Mouse (Mus musculus): ENCODE measurements around the gene Ncapg2.

Gene Ncapg2

DNA sequence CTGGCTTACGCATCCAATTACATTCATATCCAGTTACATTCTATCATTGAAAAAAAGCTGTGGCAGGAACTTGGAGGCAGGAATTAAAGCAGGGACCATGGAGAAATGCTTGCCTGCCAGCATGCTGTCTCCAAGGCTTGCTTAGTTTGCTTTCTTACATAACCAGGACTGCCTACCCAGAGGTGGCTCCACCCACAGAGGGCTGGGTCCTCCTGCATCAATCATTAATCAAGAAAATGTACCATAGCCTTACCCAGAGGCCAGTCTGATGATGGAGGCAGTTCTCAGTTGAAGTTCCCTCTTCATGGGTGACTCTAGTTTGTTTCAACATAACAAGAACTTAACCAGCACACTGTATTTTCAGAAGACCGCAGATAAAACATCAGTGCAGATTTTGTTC lies 44.3 kb downstream of the Ncapg2 start:
- DNase-seq: no peak

DNA sequence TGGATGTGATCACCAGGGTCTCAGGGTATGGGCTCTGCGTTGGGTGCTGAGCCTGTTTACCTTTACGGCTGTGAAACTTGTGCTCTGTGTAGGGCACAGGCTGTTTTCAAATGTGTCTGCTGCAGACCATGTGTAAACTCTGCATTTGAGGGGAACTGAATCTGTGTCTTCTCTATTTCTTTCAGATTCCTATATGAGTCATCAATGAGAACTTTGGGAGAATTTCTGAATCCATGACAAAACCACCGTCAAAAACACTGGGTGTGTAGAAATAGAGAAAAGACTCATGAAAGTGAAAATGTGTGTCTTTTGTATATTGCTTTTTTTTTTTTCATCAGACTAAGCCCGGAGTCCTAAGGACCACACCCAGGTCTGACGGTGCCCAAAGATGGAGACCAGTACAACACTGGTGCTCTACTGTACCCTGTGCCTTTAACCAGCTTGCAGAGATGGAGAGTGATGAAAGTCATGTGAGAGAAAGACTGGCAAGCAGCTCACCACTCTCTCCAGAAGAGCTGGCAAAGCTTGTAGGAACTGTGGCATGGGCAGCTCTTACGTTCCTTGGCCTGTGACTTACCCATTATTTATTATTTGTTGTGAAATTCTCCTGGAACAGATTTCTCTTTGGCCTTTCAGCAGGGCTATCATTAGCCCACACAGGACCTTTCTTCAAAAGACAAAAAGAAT lies 55.3 kb downstream of the Ncapg2 start:
- DNase-seq: no peak

DNA sequence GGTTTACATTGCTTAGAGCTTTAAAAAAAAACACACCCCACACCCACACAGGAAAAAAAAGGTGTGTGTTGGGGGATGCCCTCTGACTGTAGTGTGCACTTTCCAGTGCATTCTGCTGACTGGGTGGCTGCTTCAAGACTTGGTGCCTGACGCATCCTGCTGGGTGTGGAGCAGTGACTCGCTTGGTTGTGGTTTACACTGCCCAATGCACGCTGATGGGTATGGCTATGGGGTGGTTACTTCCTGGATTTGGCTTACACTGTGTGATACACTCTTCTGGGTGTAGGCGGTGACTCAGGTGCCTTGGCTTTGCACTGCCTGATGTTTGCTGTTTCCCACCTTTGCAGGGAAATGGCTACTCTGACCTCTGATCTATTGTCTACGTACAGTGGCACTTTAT lies 61.8 kb downstream of the Ncapg2 start:
- no peak for DNase-seq

DNA sequence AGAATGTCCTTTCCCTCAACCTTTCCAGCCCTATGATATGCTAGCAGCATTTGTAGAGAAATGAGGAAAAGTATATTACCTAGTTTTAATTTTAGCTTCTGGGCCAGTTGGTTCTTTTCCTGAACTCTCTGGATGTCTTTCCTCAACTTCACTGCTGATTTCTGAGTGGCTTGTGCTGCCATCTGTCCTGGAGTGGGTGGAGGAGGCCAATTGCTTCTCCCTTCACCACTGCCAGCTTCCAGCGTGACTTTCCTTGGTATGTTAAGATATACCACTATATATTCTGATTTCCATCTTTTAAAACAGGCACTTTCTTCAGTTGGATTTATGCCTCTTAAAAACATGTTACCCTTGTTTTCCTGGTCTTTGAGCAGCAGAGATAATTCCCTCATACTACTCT lies 63.1 kb downstream of the Ncapg2 start:
- no peak for DNase-seq

DNA sequence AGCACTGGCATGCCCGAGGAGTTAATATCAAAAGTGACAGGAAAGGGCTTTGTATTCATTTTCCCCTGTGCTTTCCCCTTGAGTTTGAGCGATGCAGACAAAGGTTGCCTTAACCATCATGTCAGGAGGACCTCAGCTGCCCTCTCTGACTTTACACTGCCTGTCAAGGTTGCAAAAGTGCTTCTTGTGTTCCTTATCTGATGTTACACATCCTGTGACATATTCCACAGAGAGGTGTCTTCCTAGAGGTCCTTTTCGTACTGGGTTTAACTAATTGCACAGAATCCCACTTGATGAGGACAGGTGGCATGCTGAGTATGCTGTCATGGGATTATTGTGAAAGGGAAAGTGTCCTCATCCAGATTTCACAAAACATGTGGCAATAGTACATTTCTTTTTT lies 63.9 kb downstream of the Ncapg2 start:
- no peak for DNase-seq

DNA sequence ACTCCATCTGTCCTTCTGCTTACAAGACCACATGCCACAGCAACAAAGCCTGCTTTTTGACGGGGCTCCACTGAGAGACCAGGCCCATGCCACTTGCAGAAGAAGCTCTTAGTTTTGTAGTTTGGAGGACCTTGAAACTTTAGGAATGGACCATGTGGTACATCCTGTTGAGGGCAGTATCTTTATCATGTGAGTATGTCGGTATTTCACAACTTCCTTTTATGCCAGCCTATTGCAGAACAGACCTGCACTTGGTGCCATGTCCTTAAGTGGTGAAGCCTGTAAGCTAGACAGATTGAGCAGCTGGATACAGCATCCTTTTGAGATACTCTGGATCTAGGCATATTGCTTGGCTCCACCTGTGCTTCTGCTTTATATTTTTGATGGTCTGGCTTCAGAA lies 68.1 kb downstream of the Ncapg2 start:
- no peak for DNase-seq

DNA sequence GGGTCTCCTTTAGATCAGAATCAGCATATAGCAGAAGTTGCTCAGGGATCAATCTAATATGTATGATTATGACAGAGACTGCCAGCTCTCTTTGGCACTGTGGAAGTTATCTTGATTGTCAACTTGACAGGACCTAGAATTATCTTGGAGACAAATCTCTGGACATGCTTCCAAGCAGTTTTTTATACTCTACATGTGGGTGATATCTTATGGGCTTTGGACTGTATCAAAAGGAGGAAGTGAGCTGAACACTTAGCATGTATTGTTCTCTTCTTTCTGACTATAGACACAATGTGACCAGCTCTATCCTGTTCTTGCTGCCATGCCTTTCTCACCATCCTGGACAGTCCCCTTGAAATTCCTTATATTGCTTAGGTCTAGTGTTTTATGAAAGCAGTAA lies 68.6 kb downstream of the Ncapg2 start:
- DNase-seq: no peak

DNA sequence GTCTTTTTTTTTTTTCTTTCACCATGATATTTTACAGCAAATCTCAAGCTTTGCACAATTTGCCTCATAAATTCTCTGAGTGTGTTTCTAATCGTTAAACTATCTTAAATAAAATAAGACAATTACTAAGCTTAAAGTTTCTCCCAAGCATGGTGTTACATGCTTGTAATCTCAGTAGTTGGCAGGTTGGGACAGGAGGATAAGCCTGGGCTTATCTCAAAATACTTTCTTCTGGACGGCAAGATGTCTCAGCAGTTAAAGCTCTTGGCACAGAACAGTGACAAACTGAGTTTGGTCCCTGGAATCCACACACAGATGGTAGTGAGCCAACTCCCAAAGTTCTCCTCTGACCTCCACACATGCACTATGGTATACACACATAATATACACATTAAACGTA lies 69.5 kb downstream of the Ncapg2 start:
- no peak for DNase-seq

DNA sequence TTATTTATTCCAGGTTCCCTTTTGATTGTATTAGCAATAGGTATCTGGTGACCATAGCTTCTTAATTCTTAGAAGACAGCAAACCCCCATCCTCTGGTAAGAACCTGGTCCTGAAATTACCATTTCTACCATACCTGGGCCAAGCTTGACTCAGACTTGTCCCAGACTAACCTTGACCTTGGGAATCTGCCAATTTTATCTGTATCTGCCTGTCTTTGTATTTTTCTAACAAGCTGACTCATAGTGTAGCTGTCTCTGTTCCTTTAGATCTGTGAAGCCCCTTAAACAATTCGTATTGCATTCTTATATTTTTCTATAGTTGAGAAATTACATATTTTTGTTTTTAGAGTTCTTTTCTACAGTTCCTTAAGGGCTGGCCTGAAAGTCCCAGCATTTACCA lies 73.6 kb downstream of the Ncapg2 start:
- DNase-seq: no peak

DNA sequence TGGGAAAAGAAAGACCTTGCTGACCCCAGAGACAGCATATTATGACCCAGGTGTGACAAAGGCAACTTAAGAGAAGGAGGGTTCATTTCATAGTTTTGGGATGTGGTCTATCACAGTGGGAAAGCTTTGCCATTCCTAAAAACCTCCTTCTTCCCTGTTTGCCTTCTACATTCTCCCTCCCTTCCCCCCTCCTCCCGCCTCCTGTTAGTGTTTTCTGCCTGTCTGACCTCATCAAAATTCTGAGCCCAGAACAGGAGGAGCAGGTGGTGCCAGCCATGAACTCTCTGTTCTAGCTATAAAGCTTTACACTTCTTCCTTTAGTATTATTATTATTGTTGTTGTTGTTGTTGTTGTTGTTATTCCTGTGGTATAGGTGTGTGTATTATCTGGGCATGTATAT lies 76.7 kb downstream of the Ncapg2 start:
- DNase-seq: peak; percentile 48

DNA sequence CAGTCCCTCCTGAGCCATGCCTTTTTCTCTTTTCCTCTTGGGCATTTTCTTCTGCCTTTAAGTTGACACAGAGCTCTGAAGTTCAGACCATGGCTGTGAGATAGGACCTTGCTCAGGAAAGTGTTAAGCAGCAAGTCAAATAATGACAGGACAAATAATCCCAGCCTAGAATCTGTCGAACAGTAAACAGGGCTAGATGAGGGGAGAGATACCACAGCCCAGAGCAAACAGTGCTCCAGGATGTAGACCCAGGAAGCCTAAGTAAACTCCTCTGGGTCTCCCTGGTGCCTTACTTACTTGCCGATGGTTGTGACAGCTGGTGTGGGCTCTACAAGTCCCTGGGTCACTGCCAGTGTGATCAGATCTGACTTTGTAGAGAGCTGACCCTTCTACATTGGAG lies 78.4 kb downstream of the Ncapg2 start:
- no peak for DNase-seq

DNA sequence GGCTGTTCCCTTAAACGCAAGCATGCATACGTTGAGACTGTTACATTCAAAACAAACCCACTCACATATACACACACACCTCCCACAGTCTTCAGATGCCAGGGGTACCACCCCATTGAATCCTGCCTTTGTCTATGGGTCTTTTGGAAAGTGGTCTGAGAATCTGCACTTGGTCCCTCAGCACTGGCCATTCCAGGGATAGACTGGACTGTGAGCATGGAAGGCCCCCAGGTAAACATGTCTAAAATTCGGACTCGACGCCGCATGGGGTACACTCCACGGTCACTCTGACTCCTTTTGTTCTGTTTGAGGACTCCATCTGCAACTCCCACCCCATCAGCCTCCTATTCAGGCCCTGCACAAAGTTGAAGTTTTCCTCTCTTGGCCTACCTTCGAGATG lies 79.8 kb downstream of the Ncapg2 start:
- DNase-seq: no peak

DNA sequence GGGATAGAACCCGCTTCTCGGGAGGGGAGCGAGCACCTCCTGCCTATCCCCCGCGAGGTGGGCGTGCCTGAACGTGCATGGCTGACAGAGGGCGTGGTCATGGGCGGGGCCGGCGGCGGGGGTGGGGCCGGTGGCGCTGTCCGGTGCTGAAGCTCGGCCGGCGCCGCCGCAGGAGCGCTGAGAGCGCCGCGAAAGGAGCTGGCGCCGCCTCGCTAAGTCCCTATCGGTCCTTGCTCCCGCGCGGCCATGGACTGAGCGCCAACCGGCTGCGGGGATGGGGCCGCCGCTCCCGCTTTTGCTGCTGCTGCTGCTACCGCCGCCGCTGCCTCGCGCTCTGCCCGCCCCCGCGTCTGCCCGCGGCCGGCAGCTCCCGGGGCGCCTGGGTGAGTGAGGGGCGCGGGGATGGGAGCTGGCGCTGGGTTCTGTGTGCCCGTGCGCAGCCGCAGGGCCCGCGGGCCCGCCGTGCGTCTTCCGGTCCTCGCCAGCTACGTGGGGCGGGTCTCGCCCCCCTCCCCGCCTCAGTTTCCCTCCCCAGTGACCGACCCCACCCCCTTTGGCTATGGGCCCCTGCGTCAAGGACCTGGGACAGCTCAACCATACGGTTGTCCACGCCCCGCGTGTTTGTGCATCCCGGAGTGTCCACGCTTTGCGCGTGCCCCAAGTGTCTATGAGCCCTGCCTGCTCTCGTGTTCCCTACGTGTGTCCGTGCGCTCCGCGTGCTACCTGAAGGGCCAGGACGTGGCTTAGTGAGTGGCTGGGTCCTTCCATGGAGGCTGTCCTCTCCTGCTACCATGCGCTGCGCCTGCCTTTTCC lies 80.6 kb downstream of the Ncapg2 start, which contains the start of gene Ptprn2:
Ptprn2 (plus strand) TSS at position 130 of the 813 bp plus-strand sequence.
- peak; percentile 89 for DNase-seq

DNA sequence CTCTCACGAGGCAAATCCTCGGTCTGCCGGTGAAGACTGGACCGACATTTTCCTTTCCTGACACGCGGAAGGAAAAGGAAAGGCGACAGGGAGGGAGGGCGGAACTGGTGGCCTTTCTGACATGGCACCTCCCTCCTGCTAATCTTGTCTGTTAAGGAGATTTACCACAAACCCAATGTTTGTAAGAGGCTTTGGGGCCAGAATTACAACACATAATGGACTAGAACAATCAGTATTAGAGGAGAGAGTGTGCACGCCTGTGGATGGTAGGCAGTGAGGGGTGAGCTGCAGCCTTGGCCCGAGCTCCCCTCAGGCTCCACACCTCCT lies 81.2 kb downstream of the Ncapg2 start:
- DNase-seq: peak; percentile 79

DNA sequence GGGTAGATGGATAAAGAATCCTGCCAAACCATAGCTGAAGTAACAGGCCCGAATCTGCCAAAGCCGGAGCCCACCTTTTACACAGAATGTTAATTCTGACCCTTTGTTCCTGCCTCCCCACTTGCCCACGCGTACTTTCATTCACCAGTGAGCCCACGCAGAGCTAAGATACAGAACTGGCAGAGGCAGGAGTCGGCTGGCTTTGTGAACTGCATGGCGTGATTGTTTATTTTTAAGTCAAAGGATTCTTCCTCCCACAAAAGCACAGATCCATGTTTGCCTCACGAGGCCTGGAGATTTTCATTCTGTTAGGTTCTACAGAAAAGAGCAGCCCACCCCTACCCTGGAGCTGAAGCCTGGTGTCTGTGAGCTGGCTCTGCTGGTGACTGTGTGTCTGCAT lies 83.6 kb downstream of the Ncapg2 start:
- no peak for DNase-seq

DNA sequence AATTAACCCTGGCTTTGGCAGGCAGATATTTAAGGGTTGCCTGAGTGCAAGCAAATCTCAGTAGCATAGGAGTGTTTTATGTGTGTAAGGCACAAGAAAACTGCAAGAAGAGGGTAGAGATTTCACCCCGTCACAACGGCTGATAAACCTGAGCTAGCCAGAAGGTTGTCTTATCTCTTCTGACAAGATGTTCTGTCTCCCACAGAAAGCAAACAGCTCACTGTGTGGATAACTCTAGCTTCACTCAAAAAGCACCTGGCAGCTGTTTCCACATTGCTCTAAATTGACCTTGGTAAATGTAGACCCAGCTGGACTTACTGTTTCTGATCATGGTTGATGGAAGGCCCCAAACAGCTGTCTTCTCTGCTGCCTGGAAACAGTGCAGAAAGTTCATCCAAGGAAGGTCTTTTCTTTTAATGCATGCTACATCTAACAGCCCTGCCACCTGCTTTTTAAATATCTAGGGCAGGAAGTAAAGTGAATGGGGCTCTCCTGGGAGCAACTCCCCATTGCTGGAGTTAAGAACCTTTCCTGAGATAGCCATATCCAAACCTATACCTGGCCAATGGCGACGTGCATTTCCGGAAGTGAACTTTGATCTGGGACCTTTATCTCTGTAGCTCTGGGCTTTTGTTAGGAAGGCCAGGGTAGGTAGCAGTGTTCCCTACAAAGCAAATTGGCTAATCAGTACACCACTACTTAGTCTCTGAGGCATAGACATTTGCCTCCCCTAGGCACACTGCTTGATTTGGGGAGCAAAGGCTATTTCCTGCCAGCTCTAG lies 85.6 kb downstream of the Ncapg2 start:
- DNase-seq: no peak

DNA sequence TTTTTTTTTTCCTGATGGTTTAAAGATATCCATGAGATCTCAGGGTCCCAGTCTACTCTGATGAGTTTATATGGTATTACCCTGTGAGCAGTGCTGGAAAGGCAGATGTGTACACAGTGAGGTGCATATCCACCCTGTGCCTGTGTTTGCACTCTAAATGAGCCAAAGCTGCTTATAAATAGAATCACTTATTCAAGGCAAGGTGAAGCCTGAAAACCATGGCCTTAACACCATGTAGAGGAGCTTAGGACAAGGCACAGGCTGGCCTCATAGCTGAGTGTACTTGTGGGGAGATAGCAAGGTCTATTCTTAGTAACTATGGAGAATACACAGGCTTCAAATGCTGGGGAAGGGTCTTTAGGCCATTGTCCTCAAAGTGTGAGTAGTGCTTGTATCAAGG lies 93.5 kb downstream of the Ncapg2 start:
- DNase-seq: no peak

DNA sequence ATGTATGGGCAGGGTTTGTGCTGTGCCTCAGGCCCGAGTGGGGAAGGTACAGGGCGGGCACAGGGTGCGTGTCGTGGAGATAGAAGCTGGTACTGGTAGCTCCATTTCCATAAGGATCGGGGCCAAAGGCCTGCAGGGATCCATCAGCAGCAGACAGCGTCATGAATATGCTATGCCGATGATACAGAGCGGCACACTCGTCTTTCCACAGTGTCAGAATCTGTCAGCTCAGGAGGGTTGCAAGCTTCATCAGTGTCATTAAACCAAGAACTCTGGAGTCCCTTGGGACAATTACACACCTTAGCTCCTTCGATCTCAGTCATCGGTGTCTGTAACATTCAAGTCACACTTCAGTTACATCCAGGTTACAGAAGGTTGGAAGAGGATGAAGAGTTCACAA lies 95.5 kb downstream of the Ncapg2 start:
- no peak for DNase-seq

DNA sequence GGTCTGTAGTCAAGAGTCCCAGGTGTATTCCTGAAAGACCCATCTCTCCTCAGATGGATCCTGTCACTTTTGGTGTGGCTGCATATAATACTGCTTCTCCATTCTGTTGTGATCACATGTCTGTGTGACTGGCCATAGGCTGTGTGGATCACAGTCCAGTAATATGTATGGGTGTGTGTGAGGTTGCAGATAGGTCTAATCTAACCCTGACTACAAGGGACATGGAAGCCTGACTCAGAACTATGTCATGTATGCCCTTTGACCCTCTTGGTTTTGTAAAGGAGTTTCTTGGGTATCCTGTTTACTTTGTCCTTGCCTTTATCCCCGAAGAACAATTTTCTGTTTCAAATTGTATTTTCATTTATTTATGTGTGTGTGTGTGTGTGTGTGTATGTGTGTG lies 107.3 kb downstream of the Ncapg2 start:
- no peak for DNase-seq
